Mouse (Mus musculus) CH12.LX (cell line): Measurements from ENCODE around the gene Zbtb21.

Source experiments
- CTCF ChIP-seq, 2 experiments: IDR thresholded peaks in 1 of 2; conservative IDR thresholded peaks in 1 of 2; 2 replicates each; pipeline ENCODE4 v1.5.1; 2011 to 2012; ENCODE audit warnings: low read depth in 2 of 2, low read length in 2 of 2, improper control_type of control experiment in 1 of 2, inconsistent platforms in 1 of 2, mild to moderate bottlenecking in 1 of 2, moderate library complexity in 1 of 2
- MAX ChIP-seq: IDR thresholded peaks from 2 replicates; pipeline ENCODE4 v1.6.1; 2011; ENCODE audit warnings: low read length, improper control_type of control experiment
- NRF1 ChIP-seq: IDR thresholded peaks from 2 replicates; pipeline ENCODE4 v1.6.1; 2014; ENCODE audit warnings: low read depth, mild to moderate bottlenecking, inconsistent platforms, low read length, improper control_type of control experiment, moderate library complexity

DNA sequence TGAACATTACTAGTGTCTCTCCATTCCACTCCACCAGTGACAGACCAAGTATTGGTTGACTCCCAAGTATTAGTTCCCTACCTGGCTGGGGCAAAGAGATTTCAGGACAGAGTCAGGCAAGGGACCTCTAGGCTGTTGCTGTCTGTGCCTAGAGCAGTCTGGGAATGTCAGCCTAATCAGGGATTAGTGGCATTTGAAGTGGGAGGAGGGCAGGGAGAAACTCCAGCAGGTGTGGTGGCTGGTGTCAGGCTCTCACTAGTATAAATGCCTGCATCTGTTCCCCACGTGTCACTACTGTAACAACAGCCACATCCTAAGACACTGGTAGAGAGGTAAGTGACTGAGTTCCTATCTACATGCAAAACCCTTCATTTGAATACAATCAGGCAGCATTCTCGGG lies 42.6 kb downstream of the Zbtb21 start:
- TF ChIP-seq MAX = no peak
- no peak for TF ChIP-seq NRF1
- TF ChIP-seq CTCF (conservative IDR thresholded peaks at IDR 0.05 in 1 of 2, IDR thresholded peaks at IDR 0.05 in 1 of 2; ENCODE audit: low read depth in 2 of 2, low read length in 2 of 2) = no peak
